Mouse (Mus musculus) cerebellum, adult 18-20 months (tissue): ENCODE results near the gene Lmntd1.

Experiments
- DNase-seq, 2 experiments: peaks; one replicate each; pipeline ENCODE4 v3.0.0; 2021

Lmntd1 gene

DNA sequence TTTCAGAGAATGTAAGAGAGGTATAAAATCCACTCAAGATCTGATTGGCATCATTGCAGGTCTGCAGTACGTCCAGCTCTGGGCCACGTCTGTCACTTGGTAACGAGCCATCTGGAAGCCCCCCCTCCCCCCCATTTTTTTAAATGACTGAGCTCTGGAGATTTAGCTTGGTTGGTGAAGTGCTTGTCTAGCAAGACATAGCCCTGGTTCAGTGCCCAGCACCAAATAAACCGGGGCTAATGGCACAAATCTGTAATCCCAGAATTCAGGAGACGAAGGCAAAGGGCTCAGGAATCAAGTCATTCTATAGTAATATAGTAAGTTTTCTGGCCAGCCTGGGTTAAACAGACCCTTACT is 130.8 kb downstream of the Lmntd1 start:
- no peak for DNase-seq

DNA sequence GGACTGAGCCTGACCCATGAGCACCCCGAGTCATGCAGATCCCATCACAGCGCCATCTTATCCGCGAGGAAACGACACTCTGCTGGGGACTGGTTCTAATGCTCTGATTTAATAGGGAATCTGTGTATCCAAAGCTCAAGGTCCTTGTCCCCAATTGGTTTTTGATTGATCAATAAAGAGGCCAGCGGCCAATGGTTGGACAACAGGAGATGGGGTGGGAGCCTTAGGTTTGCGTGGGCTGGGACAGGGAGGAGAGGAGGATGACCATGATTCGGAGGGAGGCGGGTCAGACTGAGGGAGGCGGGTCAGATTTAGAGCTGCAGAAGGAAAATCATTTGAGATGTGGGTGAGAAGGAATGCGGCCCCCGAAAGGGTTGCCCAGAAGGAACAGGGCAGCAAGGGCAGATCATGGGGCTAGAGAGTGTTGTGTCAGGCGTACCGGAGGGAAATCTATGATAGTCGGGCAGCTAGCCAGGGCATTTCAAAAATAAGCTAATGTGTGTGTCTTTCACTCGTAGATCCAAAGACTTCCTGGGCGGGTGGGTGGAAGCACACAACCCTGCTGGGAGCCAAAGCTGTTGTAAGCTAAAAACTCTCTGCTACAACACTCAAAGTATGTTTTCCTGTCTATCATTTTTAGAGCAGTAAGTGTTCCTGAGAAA is 131.3 kb downstream of the Lmntd1 start:
- DNase-seq, result no peak

GRCm38 (mm10) chr6:145481938-145482337 is 132.2 kb downstream of the Lmntd1 start:
- DNase-seq, result no peak

- no peak for DNase-seq
Measured at GRCm38 (mm10) chr6:145478821-145479271, 135.3 kb downstream of the Lmntd1 start.

DNA sequence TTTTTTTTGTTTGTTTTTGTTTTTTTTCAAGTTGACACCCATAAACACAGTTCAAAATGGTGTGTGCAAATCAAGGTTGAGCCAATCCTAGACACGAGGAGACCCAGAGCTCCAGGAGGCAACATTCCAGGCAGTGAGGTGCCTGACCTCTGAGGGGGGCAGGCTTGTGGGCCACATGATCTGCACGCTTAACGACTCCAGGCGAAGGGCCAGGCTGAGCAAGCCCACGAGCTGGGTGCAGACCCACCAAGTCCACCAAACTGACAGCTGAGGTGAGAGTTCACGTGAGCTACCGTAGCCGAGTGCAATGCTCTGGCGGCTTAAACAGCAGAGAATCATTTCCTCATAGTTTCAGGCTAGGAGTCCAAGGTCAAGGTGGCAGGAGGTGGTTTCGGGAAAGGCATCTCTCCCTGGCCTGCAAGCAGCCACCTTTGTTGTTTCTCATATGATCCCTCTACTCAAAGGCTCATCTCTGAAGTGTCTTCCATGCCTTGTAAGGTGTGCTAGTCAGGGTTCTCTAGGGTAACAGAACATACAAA is 136.7 kb downstream of the Lmntd1 start:
- no peak for DNase-seq

DNA sequence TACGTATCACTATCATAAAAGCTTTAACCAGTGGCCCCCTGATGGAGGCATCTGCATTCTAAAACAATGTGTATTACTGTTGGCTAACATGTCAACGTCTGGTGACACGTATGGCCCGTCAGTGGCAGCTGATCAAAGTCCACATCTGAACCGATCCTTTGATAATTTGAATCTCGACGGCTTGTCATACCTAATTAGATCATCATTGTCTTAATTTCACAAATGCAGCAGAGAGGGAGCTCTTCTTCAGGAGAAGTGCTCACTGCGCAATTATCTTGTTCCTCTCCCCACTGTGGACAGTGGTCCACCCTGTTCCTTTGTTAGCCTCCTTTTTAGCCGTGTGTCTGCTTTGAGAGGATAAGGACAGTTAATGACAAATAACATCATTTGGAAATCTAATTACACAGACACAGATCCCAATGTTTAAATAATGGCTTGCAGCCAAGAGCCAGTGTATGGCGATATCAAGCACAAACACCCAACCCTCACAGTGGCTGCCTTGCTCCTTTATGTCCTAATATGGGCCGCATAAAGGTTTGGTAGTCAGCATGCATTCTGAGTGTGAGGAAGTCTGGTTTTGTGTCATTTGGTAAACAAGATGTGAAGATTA is 142.4 kb downstream of the Lmntd1 start:
- DNase-seq, result no peak

- DNase-seq, result no peak
Measured at GRCm38 (mm10) chr6:145469260-145469943, 144.7 kb downstream of the Lmntd1 start.

- no peak for DNase-seq
Measured at GRCm38 (mm10) chr6:145464027-145464426, 150.1 kb downstream of the Lmntd1 start.

- no peak for DNase-seq
Measured at GRCm38 (mm10) chr6:145462677-145463245, 151.4 kb downstream of the Lmntd1 start.

GRCm38 (mm10) chr6:145457066-145457465 is 157.1 kb downstream of the Lmntd1 start:
- DNase-seq, result no peak

DNA sequence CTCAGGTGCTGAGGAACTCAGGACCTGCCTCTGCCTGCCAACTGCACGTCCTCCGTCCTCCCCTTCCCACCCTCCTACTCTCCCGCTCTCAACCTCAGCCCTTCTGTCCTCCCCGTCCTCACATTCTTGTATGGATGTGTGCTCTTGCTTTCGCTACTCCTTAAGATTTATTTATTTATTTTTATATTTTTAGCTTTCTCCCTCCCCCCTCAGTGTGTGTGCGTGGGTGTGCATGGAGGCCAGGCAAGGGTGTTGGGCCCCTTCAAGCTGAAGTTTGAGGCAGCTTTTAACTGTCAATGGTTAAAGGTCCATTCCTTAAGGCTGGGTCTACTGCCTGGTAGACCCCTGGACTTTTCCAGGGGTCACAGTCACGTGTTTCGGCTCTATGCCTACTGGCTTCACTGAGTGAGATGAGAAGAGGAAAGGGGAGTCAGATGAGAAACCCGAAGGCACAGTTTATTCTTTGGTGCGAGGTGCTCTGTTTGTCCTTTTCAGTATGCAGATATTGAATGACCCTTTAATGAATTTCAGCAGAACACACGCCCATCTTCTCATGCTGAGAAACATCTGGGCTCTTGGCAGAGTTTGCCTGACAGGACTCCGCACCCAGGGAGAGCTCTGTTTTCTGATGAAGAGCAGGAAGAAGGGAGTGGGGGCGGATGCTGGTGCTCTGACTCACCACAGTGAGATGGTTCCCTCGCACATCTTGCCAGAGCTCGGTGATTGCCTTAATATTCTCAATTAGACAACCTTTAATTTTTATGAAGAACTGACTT is 163.3 kb downstream of the Lmntd1 start:
- no peak for DNase-seq

GRCm38 (mm10) chr6:145448361-145448760 is 165.8 kb downstream of the Lmntd1 start:
- no peak for DNase-seq

DNA sequence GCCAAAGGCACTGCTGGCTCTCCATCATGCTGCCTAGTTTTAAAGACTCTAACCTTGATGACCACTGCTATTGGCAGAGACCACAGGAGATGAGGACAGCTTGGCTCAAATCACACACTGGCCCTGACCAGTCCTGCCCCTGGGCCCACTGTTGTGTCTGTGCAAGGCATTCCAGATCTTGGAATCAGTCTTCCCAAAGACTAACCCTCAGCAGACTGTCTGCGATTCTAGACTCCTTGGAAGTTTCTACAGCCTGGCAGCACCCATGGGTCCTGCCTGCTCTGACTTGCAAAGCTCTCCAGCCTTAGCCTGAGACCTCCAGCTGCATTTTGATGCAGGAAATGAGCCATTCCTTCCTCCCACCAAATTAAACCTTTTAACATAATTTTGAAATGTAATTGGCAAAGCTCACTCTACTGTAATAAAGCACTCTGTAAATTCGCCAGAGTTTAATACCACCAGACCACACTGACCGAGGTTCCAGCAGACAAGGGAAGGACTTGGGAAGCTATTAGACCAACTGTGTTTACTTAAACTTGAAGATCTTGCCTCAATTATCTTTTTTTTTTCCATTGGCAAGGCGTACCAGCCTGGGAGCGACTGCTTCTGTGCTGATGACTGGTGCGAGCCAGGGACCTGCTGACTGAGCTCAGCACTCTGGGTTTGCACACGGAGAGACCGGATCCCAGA is 168.2 kb downstream of the Lmntd1 start:
- DNase-seq, result no peak

DNA sequence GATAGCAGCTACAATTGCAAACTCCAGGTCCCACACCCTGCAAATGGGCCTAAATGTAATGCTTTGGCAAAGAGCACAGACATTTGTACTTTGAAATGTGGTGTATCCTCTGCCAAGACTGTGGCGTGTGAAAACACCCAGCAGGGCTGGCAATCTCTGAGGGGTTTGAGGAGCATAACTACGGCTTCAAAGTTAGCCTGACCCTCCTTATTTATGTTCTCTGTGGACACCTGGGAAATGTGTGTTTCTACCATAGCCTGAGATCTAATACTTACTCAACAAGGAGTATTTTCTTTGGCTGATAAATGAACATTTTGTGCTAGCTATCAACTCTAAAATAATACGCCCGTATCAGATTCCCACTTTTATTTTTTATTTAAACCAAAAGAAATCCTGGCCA is 168.7 kb downstream of the Lmntd1 start:
- no peak for DNase-seq

GRCm38 (mm10) chr6:145442786-145443185 is 171.3 kb downstream of the Lmntd1 start:
- no peak for DNase-seq

DNA sequence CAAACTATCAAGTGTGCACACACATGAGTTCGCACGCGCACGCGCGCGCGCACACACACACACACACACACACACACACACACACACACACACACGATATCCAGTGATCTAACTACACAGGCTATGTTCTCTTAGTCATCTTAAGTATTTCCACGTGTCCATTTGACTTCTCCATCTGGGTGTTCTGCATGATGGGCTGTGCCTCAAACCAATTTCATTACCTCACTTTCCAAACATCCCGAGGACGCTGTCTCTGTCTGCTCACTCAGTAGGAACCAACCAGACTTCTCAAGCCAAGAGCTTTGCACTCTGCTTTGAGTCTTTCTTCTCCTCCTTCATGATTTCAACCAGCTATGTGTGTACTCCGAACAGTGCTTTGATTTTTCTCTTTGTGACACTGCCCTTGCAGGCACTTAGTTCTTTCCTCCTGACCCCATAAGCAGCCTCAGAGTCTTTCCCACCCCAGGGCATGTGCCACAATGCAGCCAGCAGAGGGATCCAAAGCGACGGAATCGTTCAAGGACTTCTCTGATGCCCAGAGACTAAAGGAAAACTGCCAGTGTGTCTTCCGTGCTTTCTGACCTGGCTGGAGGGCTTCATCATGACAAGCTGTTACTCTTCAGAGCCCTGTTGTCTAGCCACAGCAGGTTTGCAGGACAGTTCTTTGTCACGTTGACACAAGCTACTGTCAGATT is 172.6 kb downstream of the Lmntd1 start:
- DNase-seq, result peak; percentile 32 to 39

- DNase-seq, result no peak
Measured at GRCm38 (mm10) chr6:145438851-145439250, 175.3 kb downstream of the Lmntd1 start.

GRCm38 (mm10) chr6:145435764-145436163 is 178.4 kb downstream of the Lmntd1 start:
- DNase-seq, result no peak

- no peak for DNase-seq
Measured at GRCm38 (mm10) chr6:145435156-145435555, 179.0 kb downstream of the Lmntd1 start.

- no peak for DNase-seq
Measured at GRCm38 (mm10) chr6:145433897-145434296, 180.2 kb downstream of the Lmntd1 start.
